Mouse (Mus musculus) WW6 (cell line): ENCODE results near the gene 1700067K01Rik.

ENCODE experiments used
- DNase-seq: peaks from one replicate; pipeline ENCODE4 v3.0.0-alpha.2; 2013; ENCODE audit warnings: low read depth, low spot score

Gene 1700067K01Rik

GRCm38 (mm10) chr8:84048171-84048570, 46.9 kb downstream of the 1700067K01Rik start:
- no peak for DNase-seq

- DNase-seq = no peak
These were observed 51.4 kb downstream of the 1700067K01Rik start for GRCm38 (mm10) chr8:84052746-84053145.

- DNase-seq = no peak
These were observed 51.9 kb downstream of the 1700067K01Rik start for GRCm38 (mm10) chr8:84053229-84053628.
